Mouse (Mus musculus) kidney, adult 2 months (tissue): ENCODE results near the gene Zfp85.

Experiments used
- CTCF ChIP-seq: fragments of 200-500 bp; conservative IDR thresholded peaks from 2 replicates; pipeline ENCODE4 v1.5.1; 2011; ENCODE audit warnings: low read depth, mild to moderate bottlenecking, control low read depth, low read length, moderate library complexity, mixed read lengths; ENCODE audit not compliant: insufficient read depth, insufficient read length
- POLR2A ChIP-seq: fragments of 200-500 bp; IDR thresholded peaks from one replicate; pipeline ENCODE4 v1.6.1; 2011; ENCODE audit warnings: low read depth, low read length, control low read depth

DNA sequence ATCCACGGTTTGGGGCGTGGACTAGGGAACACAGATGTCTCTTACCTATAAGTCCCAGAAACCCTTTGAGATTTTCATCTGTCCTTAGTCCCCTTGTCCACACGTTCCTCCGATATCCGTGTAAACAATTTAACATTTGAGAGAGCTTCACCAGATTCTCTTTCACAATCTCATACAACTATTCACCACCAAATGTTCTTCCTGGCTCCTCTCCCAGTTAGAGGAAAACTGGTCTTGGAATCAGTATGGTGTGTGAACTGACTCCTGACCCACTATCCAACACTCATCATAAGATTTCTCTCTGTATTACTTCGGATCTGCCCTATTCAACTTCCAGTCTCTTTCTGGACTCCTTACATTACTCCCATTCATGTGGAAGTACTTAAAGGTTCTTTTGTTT lies 733 bp upstream of the Zfp85 start:
- TF ChIP-seq CTCF = no peak
- no peak for TF ChIP-seq POLR2A
